Mouse (Mus musculus): ENCODE measurements at regions not wholly inside any gene's neighbourhood (a gene's known extent, or its start where the extent isn't known, plus 50 kb on each side); places are given as distances from the start of the nearest gene placed in this dataset.

DNA sequence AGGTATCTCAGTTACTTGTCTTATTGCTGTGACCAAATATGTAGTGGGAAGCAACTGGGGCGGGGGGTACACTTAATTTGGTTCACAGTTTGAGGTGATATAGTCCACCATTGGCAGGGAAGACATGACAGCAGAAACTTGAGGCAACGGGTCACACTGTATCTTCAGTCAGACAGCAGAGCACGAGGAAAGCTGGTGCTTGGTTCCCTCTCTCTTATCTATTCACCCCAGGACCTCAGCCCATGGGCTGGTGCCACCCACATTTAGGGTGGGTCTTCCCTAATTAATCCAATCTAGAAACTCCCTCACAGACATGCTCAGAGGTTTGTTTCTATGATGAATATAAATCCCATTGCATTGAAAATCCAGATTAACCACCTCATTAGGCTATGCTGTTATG lies 56.5 kb downstream of the Otud1 start:
- DNase-seq (ENCODE audit: low spot score in 2 of 2), result no peak

DNA sequence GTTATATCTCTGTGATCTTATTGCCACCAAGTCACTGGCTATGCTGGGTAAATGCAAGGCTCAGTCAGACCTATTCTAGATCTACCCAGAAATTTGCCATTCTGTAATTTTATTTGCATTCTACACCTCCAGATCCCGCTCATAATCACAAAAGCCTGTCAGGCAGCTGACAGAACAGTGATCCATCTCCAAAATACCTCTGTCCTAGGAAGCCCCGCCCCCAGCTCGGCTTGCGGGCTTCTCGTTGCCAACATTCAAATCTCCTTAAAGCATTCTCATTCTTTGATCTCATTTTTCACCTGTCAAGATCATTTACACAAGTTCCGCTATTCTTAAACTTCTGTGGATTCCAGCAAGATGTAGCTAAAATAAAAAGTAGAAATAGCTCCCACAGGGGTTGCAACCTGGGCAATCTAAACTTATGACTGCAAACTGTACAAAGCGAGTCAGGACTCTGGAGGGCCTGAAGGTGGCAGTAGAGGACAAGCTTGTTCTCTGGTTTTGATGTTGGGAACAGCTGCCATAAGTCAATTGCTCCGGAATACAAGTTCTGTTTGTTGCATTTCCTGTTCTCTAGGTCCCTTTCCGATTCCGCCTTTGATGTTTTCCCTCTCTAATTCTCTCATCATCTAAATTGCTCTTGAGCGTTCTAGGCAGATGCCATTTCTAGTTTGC lies 58.1 kb downstream of the Otud1 start:
- peak; percentile 6 to 51 for DNase-seq (ENCODE audit: low spot score in 2 of 2)

DNA sequence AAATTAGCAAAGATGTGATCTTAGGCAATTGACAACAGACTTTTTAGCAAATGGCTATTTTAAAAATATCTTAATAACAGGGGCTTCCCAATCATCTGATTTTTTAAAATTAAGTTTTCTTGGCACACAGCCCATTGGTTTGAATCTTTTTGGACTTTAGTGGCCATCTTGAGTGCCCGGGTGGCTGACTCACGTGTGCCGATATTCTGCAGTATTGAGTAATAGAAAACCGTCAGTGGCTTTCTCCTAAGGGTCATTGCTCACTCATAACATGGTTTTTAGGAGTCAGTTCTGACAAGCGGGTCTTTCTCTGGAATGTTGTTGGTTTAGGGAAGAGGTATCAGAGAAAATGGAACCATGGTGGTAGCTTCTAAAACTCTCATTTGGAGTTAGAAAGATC lies 58.8 kb downstream of the Otud1 start:
- no peak for DNase-seq (ENCODE audit: low spot score in 2 of 2)

DNA sequence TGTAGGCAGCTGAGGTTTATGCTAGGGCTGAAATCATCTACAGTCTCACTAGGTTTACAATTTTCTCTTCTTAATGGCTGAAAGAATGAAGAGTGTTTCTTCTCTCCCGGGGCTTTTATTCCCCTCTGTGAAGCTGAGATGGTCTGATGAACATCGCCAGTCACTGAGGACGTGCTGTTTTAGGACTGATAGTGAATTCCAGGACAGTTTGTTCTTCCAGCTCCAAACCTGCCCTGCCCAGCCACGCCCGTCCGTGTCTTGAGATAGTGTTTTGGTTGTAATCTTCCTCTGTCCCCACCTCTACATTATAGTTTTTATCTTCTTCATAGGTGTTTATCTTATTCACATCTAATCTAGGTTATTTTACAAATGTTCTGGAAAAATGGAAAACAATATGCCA lies 68.5 kb downstream of the Otud1 start:
- DNase-seq (ENCODE audit: low spot score in 2 of 2), result no peak

DNA sequence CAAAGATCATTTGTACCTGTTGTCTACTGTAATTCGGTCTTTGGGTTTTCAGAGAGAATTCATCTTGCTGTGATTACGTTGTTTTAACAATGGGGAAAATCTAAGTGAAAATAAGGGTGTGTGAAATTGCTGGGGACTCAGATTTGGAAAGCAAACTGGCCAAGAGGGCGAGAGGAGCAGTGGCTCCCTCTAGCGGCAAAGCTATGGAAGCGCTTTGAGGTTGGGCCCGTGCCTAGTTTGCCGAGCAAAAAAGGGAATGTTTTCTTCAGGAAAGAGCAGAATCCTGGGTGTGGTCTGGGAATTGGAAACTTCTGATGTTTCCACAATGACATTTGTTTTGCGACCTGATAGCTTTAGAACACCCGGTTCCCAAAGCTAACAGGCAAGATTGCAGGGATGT lies 69.4 kb downstream of the Otud1 start:
- DNase-seq (ENCODE audit: low spot score in 2 of 2), result peak in 1 of 2 experiments; percentile 29

DNA sequence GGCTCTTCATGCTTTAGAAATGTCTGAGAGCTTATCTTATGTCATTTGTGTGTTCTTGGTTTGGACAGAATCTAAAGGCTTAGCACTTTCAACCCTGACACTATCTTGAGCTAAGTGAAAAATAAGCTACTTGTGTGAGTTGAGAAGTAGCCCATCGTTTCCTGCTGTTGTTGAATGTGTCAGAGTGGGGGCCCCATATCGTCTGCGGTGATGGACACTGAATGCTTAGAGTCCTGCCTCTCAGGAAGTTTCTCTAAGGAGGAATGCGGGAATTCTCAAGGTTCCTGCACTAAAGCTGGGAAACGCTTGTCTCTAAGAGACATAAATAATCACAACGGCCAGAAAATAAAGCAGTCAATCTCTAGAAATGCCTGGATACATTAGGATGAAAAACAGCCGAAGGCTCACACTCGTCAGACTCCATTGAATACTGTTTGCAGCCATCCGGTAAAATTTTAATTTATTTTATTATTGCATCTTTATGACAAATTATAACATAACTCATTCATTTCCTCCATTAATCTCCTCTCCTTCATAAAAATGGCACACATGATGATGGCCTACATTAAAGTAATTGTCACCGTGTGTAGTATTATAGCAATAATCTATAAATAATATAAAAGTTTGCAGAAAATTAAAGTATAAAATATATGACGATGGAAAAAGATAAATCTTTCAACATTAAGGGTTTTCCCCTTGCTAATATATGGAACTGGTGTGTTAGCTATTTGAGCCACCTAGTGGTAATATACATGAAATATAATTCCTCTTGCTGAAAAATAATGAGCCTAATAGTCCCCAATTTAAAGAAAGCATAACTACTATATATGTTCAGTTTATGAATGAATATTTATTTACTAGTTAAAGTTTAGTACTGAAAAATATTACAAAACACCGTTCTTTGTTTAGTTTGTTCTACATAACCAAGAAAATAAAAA lies 75.6 kb downstream of the Otud1 start:
- no peak for DNase-seq (ENCODE audit: low spot score in 2 of 2)

DNA sequence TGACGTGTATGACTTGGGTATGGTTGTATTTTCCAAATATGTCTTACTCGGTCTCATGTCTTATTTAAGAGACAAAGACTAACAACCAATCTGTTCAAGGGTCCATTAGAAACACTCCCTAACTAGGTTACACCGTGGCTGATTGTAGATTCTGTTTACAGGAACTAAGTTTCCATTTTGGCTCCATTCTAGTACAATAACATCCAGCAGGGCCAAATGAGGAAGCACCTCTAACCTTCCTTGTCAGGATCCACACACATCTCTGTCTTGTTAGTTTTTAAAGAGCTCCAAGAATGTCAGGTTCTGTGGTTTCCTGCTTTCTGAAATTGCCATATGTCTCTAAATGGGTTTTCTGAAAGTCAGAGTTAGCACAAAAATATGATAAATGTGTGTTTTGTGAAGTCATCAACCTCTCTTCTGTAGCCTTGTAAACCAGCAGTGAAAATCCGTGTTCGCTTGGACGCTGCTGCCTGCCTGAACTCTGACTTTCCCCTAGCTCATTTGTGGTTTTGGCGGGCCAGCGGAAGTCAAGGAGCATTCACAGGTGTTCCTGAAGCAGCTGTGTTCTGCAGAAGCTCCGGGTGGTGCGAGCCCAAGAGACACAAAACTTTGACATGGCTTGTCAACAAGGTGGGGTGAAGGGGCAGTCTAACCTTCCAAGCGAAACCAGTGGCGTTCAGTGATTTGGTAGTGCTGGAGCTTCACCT lies 76.8 kb downstream of the Otud1 start:
- peak in 1 of 2 experiments; percentile 16 for DNase-seq (ENCODE audit: low spot score in 2 of 2)

DNA sequence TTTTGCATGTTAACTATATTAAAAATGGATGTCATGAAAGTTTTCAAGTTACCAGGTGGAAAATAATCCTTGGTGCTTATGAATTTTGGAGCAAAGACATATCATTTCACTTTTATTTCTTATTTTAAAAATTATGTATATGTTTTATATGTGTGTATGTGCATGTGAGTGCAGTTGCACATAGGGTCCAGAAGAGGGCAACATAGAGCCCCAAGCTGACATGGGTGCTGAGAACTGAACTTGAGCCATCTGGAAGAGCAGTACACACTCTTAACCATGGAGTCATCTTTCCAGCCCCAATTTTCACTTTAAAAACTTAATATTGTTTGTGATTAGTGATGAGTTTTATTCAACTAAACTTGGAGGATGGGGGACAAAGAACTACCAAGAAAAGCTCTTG lies 84.0 kb downstream of the Otud1 start:
- no peak for DNase-seq (ENCODE audit: low spot score in 2 of 2)

DNA sequence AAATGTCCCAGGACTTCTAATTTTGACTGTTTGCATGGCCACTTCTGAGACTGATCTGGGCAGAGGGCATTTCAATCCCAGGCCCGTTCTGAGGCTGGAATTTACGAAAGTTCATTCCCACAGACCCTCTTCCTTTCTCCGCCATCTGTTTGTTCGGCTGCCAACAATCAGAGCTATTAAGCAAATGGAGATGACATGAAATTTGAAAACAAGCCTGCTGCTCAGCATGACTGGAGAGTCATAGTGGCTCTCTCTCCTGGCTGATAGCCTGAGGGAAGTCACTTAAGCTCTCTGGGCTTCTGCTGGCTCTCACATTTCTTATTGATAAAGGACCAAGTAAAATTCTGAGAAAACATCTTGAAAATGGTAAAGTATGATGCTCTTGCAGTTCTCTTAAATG lies 85.9 kb downstream of the Otud1 start:
- DNase-seq (ENCODE audit: low spot score in 2 of 2), result no peak

DNA sequence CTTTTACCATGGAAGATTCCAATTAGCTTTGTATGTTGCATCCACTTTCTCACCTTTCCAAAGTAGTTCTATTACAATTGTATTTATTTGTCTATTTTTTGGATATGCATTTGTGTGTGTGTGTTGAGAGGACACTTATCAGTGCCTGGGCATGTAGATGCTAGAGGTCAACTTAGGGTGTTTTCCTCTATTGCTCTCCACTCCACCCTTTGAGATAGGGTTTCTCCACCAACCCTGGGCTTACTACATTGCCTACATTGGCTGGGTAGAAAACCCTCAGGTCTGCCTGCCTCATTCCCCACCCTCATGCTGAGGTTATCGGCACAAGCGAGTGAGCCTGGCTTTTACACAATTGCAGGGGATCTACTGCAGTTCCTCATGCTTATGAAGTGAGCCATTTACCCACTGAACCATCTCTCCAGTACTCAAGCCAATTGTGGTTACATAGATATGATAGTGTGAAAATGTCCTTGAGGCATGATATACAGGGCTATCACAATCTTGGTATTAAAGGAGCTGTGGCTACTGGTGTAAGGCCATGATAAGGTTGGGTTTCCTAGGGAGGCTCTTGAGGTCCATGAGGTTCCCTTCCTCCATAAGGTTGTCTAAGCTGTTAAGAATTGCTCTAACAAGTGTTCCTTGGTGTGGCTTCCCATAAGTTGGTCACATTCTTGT lies 87.6 kb downstream of the Otud1 start:
- no peak for DNase-seq (ENCODE audit: low spot score in 2 of 2)

DNA sequence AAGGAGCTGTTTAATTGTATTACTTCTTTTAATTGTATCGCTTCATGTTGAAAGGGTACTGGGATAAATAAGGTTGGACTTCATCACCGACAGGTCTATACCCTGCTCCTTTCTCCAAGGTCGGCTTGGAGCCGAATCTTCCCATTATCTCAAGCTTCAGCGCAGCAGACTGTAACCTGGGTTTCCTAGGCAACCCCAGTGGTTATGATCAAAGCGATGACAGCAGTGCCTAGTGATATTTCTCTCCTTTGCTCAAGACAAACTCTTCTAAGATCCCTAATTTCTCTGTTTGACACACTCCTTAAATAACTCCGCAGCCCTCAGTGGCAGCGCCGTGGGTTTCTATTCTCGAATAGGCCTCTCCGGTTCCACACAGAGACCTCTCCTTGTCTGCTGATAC lies 95.2 kb downstream of the Otud1 start:
- no peak for DNase-seq (ENCODE audit: low spot score in 2 of 2)

DNA sequence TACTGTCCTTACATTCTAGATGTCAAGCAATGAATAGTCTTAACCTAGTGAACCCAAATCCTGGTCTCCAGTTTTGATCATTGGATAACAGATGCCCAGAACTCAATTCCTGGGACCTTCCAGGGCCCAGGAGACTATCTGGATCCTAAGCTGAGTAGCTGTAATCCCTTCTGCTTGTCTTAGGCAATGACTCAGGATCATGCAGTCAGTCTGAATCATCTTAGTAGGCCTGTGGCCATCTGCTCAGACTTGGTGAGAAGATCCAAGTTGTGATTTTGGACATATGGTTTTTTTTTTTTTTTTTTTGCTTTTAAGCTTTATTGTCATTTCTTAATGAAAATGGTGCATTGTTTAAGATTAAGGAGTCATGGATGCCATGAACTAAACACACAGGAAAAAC lies 95.9 kb downstream of the Otud1 start:
- DNase-seq (ENCODE audit: low spot score in 2 of 2), result no peak

DNA sequence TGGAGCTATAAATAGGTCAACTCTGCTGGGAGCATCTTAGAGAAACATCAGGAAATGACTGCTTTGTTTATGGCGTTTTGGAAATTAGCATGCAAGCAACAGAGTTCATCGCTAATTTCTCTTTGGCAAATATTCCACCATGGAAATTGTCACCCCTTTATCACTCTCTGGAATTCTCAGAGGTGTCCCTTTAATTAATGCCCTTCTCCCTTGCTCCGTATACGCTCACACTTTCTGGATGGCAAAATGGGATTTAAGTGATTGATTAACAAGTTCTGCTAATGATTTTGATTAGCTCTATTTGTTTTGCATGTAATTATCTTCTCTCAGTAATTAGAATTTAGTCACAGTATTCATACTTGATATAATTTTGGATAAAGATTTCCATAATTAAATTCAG lies 100.4 kb downstream of the Otud1 start:
- DNase-seq (ENCODE audit: low spot score in 2 of 2), result no peak

DNA sequence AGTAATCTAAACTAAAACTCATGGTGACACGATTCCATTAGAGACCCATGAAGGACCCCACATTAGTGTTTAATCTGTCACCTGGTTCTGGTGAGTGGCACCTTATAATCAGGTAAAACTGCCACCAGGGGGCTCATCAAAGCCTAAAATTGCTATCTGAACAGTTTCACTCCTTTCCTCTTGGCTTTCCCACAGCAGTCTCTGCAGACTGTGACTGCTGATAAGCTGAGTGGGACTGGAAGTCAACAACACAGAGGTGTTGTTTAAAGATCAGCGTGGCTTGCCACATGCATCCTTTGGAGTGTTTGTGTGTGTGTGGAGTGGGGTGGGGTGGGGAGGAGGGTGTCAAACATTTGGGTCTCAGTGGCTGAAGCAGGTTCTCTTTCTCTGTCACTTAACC lies 101.6 kb downstream of the Otud1 start:
- no peak for DNase-seq (ENCODE audit: low spot score in 2 of 2)

DNA sequence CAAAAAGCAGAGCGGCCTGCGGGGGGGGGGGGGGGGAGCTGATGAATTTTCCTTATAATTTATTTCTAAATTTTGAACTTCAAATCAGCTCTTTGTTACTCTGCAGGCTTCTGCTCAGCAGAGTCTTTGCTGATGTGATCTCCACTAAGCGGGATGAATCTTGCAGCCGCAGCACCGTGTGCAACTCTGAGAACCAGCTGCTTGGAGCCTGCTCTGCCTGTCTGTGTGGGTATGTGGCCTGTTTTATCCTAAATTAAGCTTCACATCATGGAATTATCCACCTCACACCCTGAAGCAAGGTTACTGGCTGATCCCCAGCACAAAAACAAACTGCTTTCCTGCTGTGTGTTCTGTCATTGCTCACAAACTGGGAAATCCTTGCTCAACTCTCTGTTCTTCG lies 102.0 kb downstream of the Otud1 start:
- DNase-seq (ENCODE audit: low spot score in 2 of 2), result no peak

DNA sequence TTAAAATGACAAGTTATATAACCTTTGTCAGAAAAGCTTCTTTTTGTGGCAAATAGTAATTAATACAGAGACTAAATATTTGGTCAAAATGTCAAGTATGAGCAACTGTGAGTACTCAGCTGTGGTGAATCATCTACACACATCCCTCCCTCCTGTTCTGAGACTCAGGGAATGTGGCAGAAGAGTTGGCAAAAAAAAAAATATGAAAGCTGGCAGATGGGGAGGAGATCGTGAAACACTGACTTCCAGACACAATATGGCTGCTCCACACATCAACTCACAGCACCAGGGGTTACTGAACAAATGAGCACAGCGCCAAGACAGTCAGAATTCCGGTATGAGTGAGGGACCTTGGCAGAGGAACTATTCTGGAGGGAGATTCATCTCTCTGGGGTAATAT lies 105.4 kb downstream of the Otud1 start:
- no peak for DNase-seq (ENCODE audit: low spot score in 2 of 2)

DNA sequence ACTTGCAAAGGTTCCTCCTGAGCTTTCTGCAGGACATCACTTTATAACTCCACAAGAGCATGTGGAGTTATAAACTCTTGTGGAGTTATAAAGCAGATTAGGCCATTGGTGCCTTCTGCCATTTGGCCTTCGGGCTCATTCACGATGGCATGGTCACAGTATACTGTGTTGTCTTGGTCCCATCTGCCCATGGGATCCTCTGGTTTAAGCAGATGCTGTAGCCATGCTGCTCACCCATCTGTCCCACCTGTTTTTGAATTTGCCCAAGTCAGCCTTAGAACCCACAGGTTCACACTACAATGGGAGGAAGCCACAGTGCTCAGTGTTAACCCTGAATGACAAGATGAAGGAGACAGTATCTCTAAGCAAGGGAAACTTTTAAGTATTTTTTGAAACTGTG lies 124.7 kb upstream of the Etl4 start:
- no peak for DNase-seq (ENCODE audit: low spot score in 2 of 2)

DNA sequence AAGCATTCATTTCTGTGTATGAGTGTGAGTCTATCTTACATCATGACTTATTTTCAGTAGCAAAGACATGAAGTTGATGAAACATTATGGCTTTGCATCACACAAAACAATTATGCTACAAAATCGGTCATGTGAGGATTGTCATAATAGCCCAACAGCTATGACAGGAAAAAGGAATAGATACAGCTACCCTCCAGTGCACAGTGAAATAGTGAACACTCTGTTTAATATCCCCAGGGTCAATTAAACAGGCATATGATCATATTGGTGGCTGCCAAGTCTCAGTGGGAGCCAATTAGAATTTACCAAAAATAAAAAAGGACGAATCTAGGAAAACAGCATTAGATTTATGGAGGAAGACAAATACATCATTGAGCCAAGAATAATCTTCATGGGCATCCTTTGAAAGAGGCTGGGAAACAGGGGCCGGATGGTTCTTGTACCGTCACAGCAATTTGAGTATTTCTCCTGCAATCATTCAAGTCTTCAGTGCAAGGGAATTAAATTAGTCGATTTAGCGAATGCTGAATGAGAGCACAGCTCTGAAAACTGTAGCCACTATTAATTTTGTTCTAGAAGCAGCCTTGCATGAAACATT lies 123.8 kb upstream of the Etl4 start:
- DNase-seq (ENCODE audit: low spot score in 2 of 2), result no peak

DNA sequence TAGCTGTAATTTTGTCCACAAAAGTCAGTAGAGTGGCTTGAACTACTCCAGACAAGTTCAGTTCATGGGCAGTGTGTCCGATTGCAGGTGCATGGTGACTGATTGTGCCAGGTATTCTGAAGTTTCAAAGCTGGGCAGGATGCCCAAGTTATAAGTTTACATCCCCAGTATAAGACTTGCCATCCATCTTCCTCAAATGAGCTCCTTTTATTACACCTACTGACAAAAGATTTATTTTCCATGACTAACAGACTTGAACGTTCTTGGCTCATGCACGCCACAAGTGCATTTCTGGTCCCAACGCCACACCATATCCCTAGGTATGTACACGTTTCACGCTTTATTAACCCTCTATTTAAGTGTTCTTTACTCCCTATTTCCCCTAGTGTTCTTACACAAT lies 117.4 kb upstream of the Etl4 start:
- DNase-seq (ENCODE audit: low spot score in 2 of 2), result no peak

DNA sequence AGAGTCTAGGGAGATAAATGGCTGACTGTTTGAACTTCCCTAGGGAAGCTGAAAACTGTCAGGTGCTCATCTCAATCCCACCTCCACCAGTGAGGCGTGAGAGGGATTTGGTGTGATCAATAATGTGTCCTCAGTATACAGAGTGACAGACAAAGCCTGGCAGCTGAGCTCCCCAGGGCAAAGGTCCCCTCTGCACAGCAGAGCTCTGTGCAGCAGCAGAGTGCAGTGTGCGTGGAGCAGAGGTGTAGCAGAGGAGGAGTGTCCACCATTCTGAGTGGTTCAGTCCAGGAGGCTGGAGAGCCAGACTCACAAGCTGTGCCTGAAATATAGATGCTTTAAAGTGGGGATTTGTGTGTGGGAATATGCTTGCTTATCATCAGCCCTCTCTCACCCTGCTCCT lies 112.8 kb upstream of the Etl4 start:
- no peak for DNase-seq (ENCODE audit: low spot score in 2 of 2)
